In the genomic region with DNA sequence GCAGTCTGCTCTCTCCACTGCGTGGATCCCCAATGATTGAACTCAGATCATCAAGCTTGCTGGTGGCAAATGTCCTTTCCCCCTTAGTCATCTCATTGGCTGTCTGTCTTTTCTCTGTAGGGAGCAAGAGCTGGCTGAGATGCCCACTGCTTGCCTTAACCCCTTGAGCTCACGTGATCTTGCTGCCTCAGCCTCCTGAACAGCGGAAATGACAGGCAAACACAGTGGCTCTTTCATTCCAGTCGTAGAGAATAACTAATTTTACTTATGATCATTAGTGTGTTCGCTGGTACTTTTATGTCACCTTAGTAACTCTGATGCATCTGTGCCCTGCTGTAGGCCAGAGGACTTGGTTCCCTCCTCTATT, we compare ENCODE assay signal across 7 mouse cellular contexts.
DNase-seq lines count a peak whose midpoint lies in the region; ATAC-seq and TF ChIP-seq lines count a peak whose summit lies in the region.

No protein-coding gene starts in this region.

- no peak overlapping the region for H3K27ac ChIP-seq in lung, postnatal 0 days (ENCODE audit: low read length)
- no peak overlapping the region for H3K27ac ChIP-seq in forebrain, embryonic 12.5 days
- H3K27ac ChIP-seq in limb, embryonic 14.5 days (replicated peaks; ENCODE audit: low read depth, low read length), result peak overlapping the region; percentile 65; the same call in 1 of the 2 replicates
- H3K27ac ChIP-seq in stomach, embryonic 15.5 days, result peak overlapping the region; percentile 72; the same call in 1 of the 2 replicates

- no peak for TF ChIP-seq EP300 in lung, postnatal 0 days (IDR thresholded peaks at IDR 0.05)

- WGBS in lung, postnatal 0 days, result 64% methylated on average over 5 of the region's 5 CpGs
- WGBS in forebrain, embryonic 12.5 days, result 58% methylated on average over 5 of the region's 5 CpGs
- 61% methylated on average over 5 of the region's 5 CpGs for WGBS in limb, embryonic 14.5 days
- 57% methylated on average over 5 of the region's 5 CpGs for WGBS in stomach, embryonic 15.5 days

- TF ChIP-seq POLR2A in limb, embryonic 14.5 days (IDR thresholded peaks at IDR 0.05; ENCODE audit: borderline replicate concordance, extremely low read depth, insufficient read depth, insufficient read length), result no peak

- TF ChIP-seq CTCF in lung, postnatal 0 days (IDR thresholded peaks at IDR 0.05), result no peak

- no peak for DNase-seq in lung, postnatal 0 days (ENCODE audit: low spot score)
- no peak for DNase-seq in lung, postnatal 25 days (ENCODE audit: low spot score)
- peak; percentile 6 for DNase-seq in limb, embryonic 14.5 days (ENCODE audit: low spot score)
- DNase-seq in cerebellum, adult 11-12 months, result no peak
- no peak for DNase-seq in cerebellum, postnatal 14 days

- H3K4me1 ChIP-seq in lung, postnatal 0 days (ENCODE audit: insufficient read depth, low read depth, low read length), result no peaks in the 10 kb centered on the region
- H3K4me1 ChIP-seq in forebrain, embryonic 12.5 days, result peaks cover 12% of the 10 kb centered on the region
- H3K4me1 ChIP-seq in limb, embryonic 14.5 days (ENCODE audit: control insufficient read depth, insufficient read depth, low read length), result peaks cover 14% of the 10 kb centered on the region; the same call in 1 of the 2 replicates
- H3K4me1 ChIP-seq in stomach, embryonic 15.5 days, result peaks cover 3% of the 10 kb centered on the region; the same call in 1 of the 2 replicates

- H3K4me3 ChIP-seq in lung, postnatal 0 days (ENCODE audit: low read depth, low read length), result peak overlapping the region; percentile 48
- no peak overlapping the region for H3K4me3 ChIP-seq in forebrain, embryonic 12.5 days (replicated peaks)
- no peak overlapping the region for H3K4me3 ChIP-seq in limb, embryonic 14.5 days (replicated peaks; ENCODE audit: low read length)
- H3K4me3 ChIP-seq in stomach, embryonic 15.5 days (replicated peaks), result peak overlapping the region; percentile 43; the same call in 1 of the 2 replicates

- no peaks in the 10 kb centered on the region for H3K9me3 ChIP-seq in lung, postnatal 0 days (ENCODE audit: low read length)
- no peaks in the 10 kb centered on the region for H3K9me3 ChIP-seq in forebrain, embryonic 12.5 days
- no peaks in the 10 kb centered on the region for H3K9me3 ChIP-seq in limb, embryonic 14.5 days (ENCODE audit: control insufficient read depth, low read length)
- H3K9me3 ChIP-seq in stomach, embryonic 15.5 days, result no peaks in the 10 kb centered on the region

- no peak for ATAC-seq in lung, postnatal 0 days
- peak; percentile 3; the same call in 1 of the 2 replicates for ATAC-seq in forebrain, embryonic 12.5 days (ENCODE audit: low FRiP score)
- no peak for ATAC-seq in limb, embryonic 14.5 days (ENCODE audit: low FRiP score, low read depth)
- ATAC-seq in stomach, embryonic 15.5 days (ENCODE audit: insufficient read depth, low FRiP score, low read depth), result no peak

- H3K36me3 ChIP-seq in lung, postnatal 0 days (ENCODE audit: insufficient read depth, low read length), result no peaks in the 10 kb centered on the region
- H3K36me3 ChIP-seq in forebrain, embryonic 12.5 days (replicated peaks), result no peaks in the 10 kb centered on the region
- H3K36me3 ChIP-seq in limb, embryonic 14.5 days (ENCODE audit: control insufficient read depth, insufficient read depth, low read length), result no peaks in the 10 kb centered on the region
- H3K36me3 ChIP-seq in stomach, embryonic 15.5 days, result no peaks in the 10 kb centered on the region

- H3K27me3 ChIP-seq in lung, postnatal 0 days (replicated peaks; ENCODE audit: insufficient read depth, low read length), result no peaks in the 10 kb centered on the region
- peaks cover 32% of the 10 kb centered on the region; the same call in 1 of the 2 replicates for H3K27me3 ChIP-seq in forebrain, embryonic 12.5 days
- H3K27me3 ChIP-seq in limb, embryonic 14.5 days (ENCODE audit: control insufficient read depth, insufficient read depth, low read length), result no peaks in the 10 kb centered on the region
- H3K27me3 ChIP-seq in stomach, embryonic 15.5 days (replicated peaks), result no peaks in the 10 kb centered on the region

- peak overlapping the region; percentile 44; the same call in 1 of the 2 replicates for H3K9ac ChIP-seq in lung, postnatal 0 days (replicated peaks; ENCODE audit: low read depth)
- H3K9ac ChIP-seq in forebrain, embryonic 12.5 days, result no peak overlapping the region
- H3K9ac ChIP-seq in limb, embryonic 14.5 days (ENCODE audit: low read depth, low read length, severe bottlenecking), result 0 out of 2 replicates have a peak overlapping the region, but pooled peaks have one; percentile 55
- H3K9ac ChIP-seq in stomach, embryonic 15.5 days, result no peak overlapping the region

- H3K4me2 ChIP-seq in lung, postnatal 0 days (replicated peaks; ENCODE audit: low read depth, low read length), result peak overlapping the region; percentile 67
- peak overlapping the region; percentile 56 for H3K4me2 ChIP-seq in forebrain, embryonic 12.5 days
- peak overlapping the region; percentile 61 for H3K4me2 ChIP-seq in limb, embryonic 14.5 days (replicated peaks; ENCODE audit: low read depth, low read length, severe bottlenecking)
- H3K4me2 ChIP-seq in stomach, embryonic 15.5 days, result peak overlapping the region; percentile 61

Comparison
In these comparisons a context has a peak if more than half of its experiments do, and no peak if none do; other contexts are left out.
1. H3K27ac ChIP-seq: peak in limb, embryonic 14.5 days (single experiment) and stomach, embryonic 15.5 days (single experiment); none in lung, postnatal 0 days (single experiment) and forebrain, embryonic 12.5 days (single experiment).
2. H3K4me3 ChIP-seq: peak in lung, postnatal 0 days (single experiment) and stomach, embryonic 15.5 days (single experiment); none in forebrain, embryonic 12.5 days (single experiment) and limb, embryonic 14.5 days (single experiment).
3. H3K9ac ChIP-seq: peak in lung, postnatal 0 days (single experiment) and limb, embryonic 14.5 days (single experiment); none in forebrain, embryonic 12.5 days (single experiment) and stomach, embryonic 15.5 days (single experiment).
4. Peak in every context shown above with its lines, with median percentiles within 50 percentile points of each other: H3K4me2 ChIP-seq.